Mouse (Mus musculus) MEL (cell line): Measurements from ENCODE around the gene Nup153. TPM values are rescaled to one million over a fixed set of nuclear protein-coding genes. Genes with fewer than 3 reads are reported as not detected.

Source experiments
- DNase-seq: peaks from one replicate; pipeline ENCODE4 v3.0.0; 2011; ENCODE audit warnings: low read depth, low spot score
- H3K27ac ChIP-seq: 2 replicates; pipeline ENCODE4 v1.5.1; 2012; ENCODE audit warnings: low read depth, mild to moderate bottlenecking, control low read depth, low read length, moderate library complexity; ENCODE audit not compliant: control insufficient read depth
- H3K27me3 ChIP-seq, 2 experiments: fragments of 150-350 bp in 1 of 2; sonication (generic) in 1 of 2; 2 replicates each; pipeline ENCODE4 v1.6.1; 2012; ENCODE audit warnings: low read length in 2 of 2, mild to moderate bottlenecking in 2 of 2, improper control_type of control experiment in 1 of 2, moderate library complexity in 1 of 2; ENCODE audit not compliant: insufficient read depth in 2 of 2, control insufficient read depth in 1 of 2
- H3K36me3 ChIP-seq, 2 experiments: 2 replicates each; pipeline ENCODE4 v1.6.1; 2012 to 2014; ENCODE audit warnings: low read length in 2 of 2, improper control_type of control experiment in 1 of 2, inconsistent platforms in 1 of 2, mild to moderate bottlenecking in 1 of 2; ENCODE audit not compliant: insufficient read depth in 2 of 2, control insufficient read depth in 1 of 2
- H3K4me1 ChIP-seq, 2 experiments: fragments of 150-350 bp in 1 of 2; sonication (generic) in 1 of 2; 2 replicates each; pipeline ENCODE4 v1.6.1; 2012; ENCODE audit warnings: low read length in 2 of 2, improper control_type of control experiment in 1 of 2, mild to moderate bottlenecking in 1 of 2; ENCODE audit not compliant: insufficient read depth in 2 of 2, control insufficient read depth in 1 of 2
- H3K4me3 ChIP-seq, 2 experiments: fragments of 150-350 bp in 1 of 2; sonication (generic) in 1 of 2; 2 replicates each; pipeline ENCODE4 v1.5.1; 2012; ENCODE audit warnings: low read depth in 2 of 2, low read length in 2 of 2, mild to moderate bottlenecking in 2 of 2, moderate library complexity in 2 of 2, control low read depth in 1 of 2, improper control_type of control experiment in 1 of 2; ENCODE audit not compliant: control insufficient read depth in 1 of 2, insufficient read depth in 1 of 2
- H3K79me2 ChIP-seq: 2 replicates; pipeline ENCODE4 v1.6.1; 2012; ENCODE audit warnings: mild to moderate bottlenecking, low read length, moderate library complexity; ENCODE audit not compliant: control insufficient read depth, poor library complexity, insufficient read depth
- H3K9ac ChIP-seq: 2 replicates; pipeline ENCODE4 v1.6.1; 2012; ENCODE audit warnings: low read depth, mild to moderate bottlenecking, control low read depth, low read length, moderate library complexity; ENCODE audit not compliant: control insufficient read depth, poor library complexity, severe bottlenecking
- H3K9me3 ChIP-seq: fragments of 150-350 bp; sonication (generic); replicated peaks from 2 replicates; pipeline ENCODE4 v1.6.1; 2012; ENCODE audit warnings: mild to moderate bottlenecking, low read length, improper control_type of control experiment, moderate library complexity; ENCODE audit not compliant: insufficient read depth
- BHLHE40 ChIP-seq: IDR thresholded peaks from 2 replicates; pipeline ENCODE4 v1.6.1; 2012; ENCODE audit warnings: low read depth, mild to moderate bottlenecking, inconsistent platforms, low read length, improper control_type of control experiment, borderline replicate concordance
- CHD1 ChIP-seq: IDR thresholded peaks from 2 replicates; pipeline ENCODE4 v1.6.1; 2012; ENCODE audit warnings: low read depth, mild to moderate bottlenecking, inconsistent platforms, low read length, improper control_type of control experiment
- CHD2 ChIP-seq: IDR thresholded peaks from 2 replicates; pipeline ENCODE4 v1.6.1; 2011; ENCODE audit warnings: low read length, improper control_type of control experiment
- CTCF ChIP-seq, 3 experiments: IDR thresholded peaks in 2 of 3; conservative IDR thresholded peaks in 1 of 3; 2 replicates each; pipeline ENCODE4 v1.5.1; 2011 to 2012; ENCODE audit warnings: low read length in 3 of 3, low read depth in 2 of 3, mild to moderate bottlenecking in 2 of 3, improper control_type of control experiment in 1 of 3, inconsistent platforms in 1 of 3, mixed read lengths in 1 of 3, moderate library complexity in 1 of 3; ENCODE audit not compliant: control insufficient read depth in 1 of 3, insufficient read depth in 1 of 3, poor library complexity in 1 of 3, severe bottlenecking in 1 of 3
- E2F4 ChIP-seq: IDR thresholded peaks from 2 replicates; pipeline ENCODE4 v1.6.1; 2011; ENCODE audit warnings: low read depth, low read length, improper control_type of control experiment, borderline replicate concordance
- EP300 ChIP-seq, 2 experiments: IDR thresholded peaks; 2 replicates each; pipeline ENCODE4 v1.6.1; 2011; ENCODE audit warnings: improper control_type of control experiment in 2 of 2, low read length in 2 of 2, low read depth in 1 of 2, mild to moderate bottlenecking in 1 of 2
- GABPA ChIP-seq: IDR thresholded peaks from 2 replicates; pipeline ENCODE4 v1.6.1; 2012; ENCODE audit warnings: low read depth, mild to moderate bottlenecking, inconsistent platforms, low read length, improper control_type of control experiment, moderate library complexity
- GATA1 ChIP-seq: IDR thresholded peaks from 2 replicates; pipeline ENCODE4 v1.6.1; 2011; ENCODE audit warnings: low read depth, low read length, improper control_type of control experiment
- HCFC1 ChIP-seq: IDR thresholded peaks from 2 replicates; pipeline ENCODE4 v1.6.1; 2012; ENCODE audit warnings: low read depth, mild to moderate bottlenecking, inconsistent platforms, low read length, improper control_type of control experiment, moderate library complexity
- JUND ChIP-seq: IDR thresholded peaks from 2 replicates; pipeline ENCODE4 v1.6.1; 2011; ENCODE audit warnings: low read depth, mild to moderate bottlenecking, improper control_type of control experiment, low read length
- KAT2A ChIP-seq: conservative IDR thresholded peaks from 2 replicates; pipeline ENCODE4 v1.6.1; 2012; ENCODE audit warnings: low read depth, low read length, improper control_type of control experiment, inconsistent platforms
- MAFK ChIP-seq: IDR thresholded peaks from 2 replicates; pipeline ENCODE4 v1.6.1; 2011; ENCODE audit warnings: low read depth, mild to moderate bottlenecking, low read length, improper control_type of control experiment, borderline replicate concordance
- MAX ChIP-seq: IDR thresholded peaks from 2 replicates; pipeline ENCODE4 v1.6.1; 2011; ENCODE audit warnings: low read length, improper control_type of control experiment
- MAZ ChIP-seq: IDR thresholded peaks from 2 replicates; pipeline ENCODE4 v1.6.1; 2012; ENCODE audit warnings: low read depth, mild to moderate bottlenecking, inconsistent platforms, low read length, improper control_type of control experiment
- MEF2A ChIP-seq: IDR thresholded peaks from 2 replicates; pipeline ENCODE4 v1.6.1; 2014; ENCODE audit warnings: low read depth, mild to moderate bottlenecking, inconsistent platforms, low read length, improper control_type of control experiment; ENCODE audit not compliant: poor library complexity, insufficient replicate concordance, severe bottlenecking; ENCODE audit errors: extremely low read depth
- MXI1 ChIP-seq: IDR thresholded peaks from 2 replicates; pipeline ENCODE4 v1.6.1; 2011; ENCODE audit warnings: mild to moderate bottlenecking, low read depth, low read length, improper control_type of control experiment
- MYB ChIP-seq: IDR thresholded peaks from 2 replicates; pipeline ENCODE4 v1.6.1; 2011; ENCODE audit warnings: mild to moderate bottlenecking, low read depth, low read length, improper control_type of control experiment
- MYC ChIP-seq: IDR thresholded peaks from 2 replicates; pipeline ENCODE4 v1.6.1; 2011; ENCODE audit warnings: low read depth, mild to moderate bottlenecking, low read length, improper control_type of control experiment, moderate library complexity
- NELFE ChIP-seq: IDR thresholded peaks from 2 replicates; pipeline ENCODE4 v1.6.1; 2011; ENCODE audit warnings: low read depth, low read length, improper control_type of control experiment
- NRF1 ChIP-seq: IDR thresholded peaks from 2 replicates; pipeline ENCODE4 v1.6.1; 2014; ENCODE audit warnings: low read depth, mild to moderate bottlenecking, inconsistent platforms, low read length, improper control_type of control experiment, moderate library complexity; ENCODE audit not compliant: poor library complexity, insufficient read depth, severe bottlenecking
- RAD21 ChIP-seq: IDR thresholded peaks from 2 replicates; pipeline ENCODE4 v1.6.1; 2011; ENCODE audit warnings: mild to moderate bottlenecking, low read depth, low read length, improper control_type of control experiment
- RCOR1 ChIP-seq: IDR thresholded peaks from 2 replicates; pipeline ENCODE4 v1.6.1; 2012; ENCODE audit warnings: low read depth, mild to moderate bottlenecking, inconsistent platforms, low read length, improper control_type of control experiment
- SIN3A ChIP-seq: IDR thresholded peaks from 2 replicates; pipeline ENCODE4 v1.6.1; 2012; ENCODE audit warnings: low read length, improper control_type of control experiment, inconsistent platforms
- TAL1 ChIP-seq: IDR thresholded peaks from 2 replicates; pipeline ENCODE4 v1.6.1; 2012; ENCODE audit warnings: mild to moderate bottlenecking, inconsistent platforms, low read length, moderate library complexity, mixed read lengths
- USF1 ChIP-seq: IDR thresholded peaks from 2 replicates; pipeline ENCODE4 v1.6.1; 2014; ENCODE audit warnings: low read depth, mild to moderate bottlenecking, inconsistent platforms, low read length, improper control_type of control experiment, moderate library complexity
- ZC3H11A ChIP-seq: IDR thresholded peaks from 2 replicates; pipeline ENCODE4 v1.6.1; 2012; ENCODE audit warnings: low read depth, mild to moderate bottlenecking, inconsistent platforms, low read length, improper control_type of control experiment
- ZKSCAN1 ChIP-seq: IDR thresholded peaks from 2 replicates; pipeline ENCODE4 v1.6.1; 2012; ENCODE audit warnings: low read depth, mild to moderate bottlenecking, inconsistent platforms, low read length, improper control_type of control experiment, moderate library complexity
- ZMIZ1 ChIP-seq: IDR thresholded peaks from 2 replicates; pipeline ENCODE4 v1.6.1; 2012; ENCODE audit warnings: low read depth, mild to moderate bottlenecking, inconsistent platforms, low read length, improper control_type of control experiment, moderate library complexity
- polyA plus RNA-seq, 2 experiments: library from polyadenylated mRNA; stranded (reverse) in 1 of 2; unstranded in 1 of 2; fragments of >175 nt in 1 of 2; fragments of >200 nt in 1 of 2; gene quantifications; 2 replicates each; pipeline versions ENCODE4 v1.2.1 to v1.2.4; 2012; ENCODE audit warnings: low replicate concordance in 2 of 2, low read depth in 1 of 2; ENCODE audit not compliant: insufficient read length in 2 of 2, insufficient read depth in 1 of 2, missing spikeins in 1 of 2
- total RNA-seq: library from RNA; depleted of rRNA; stranded (reverse); fragments of 300-350 nt; gene quantifications from 2 replicates; pipeline ENCODE4 v1.2.3, GENCODE M21; 2012

Nup153 gene
- total and polyA plus RNA-seq, 3 experiments: 64.6 to 221 (median 82.8) TPM

- peaks cover 9% of the 10 kb centered on the region for H3K79me2 ChIP-seq
- TF ChIP-seq GABPA: no peak
- TF ChIP-seq JUND: no peak
- no peak; the same call in 1 of the 2 replicates for TF ChIP-seq RAD21
- TF ChIP-seq ZMIZ1: no peak
- no peak for TF ChIP-seq E2F4
- TF ChIP-seq ZC3H11A: no peak
- no peak for TF ChIP-seq MYC
- no peak for TF ChIP-seq NRF1
- 0 out of 2 replicates have a peak, but pooled peaks have one; percentile 17 for TF ChIP-seq BHLHE40
- TF ChIP-seq MYB: no peak
- no peak for TF ChIP-seq HCFC1
- TF ChIP-seq TAL1: no peak
- peak in 1 of 2 experiments; percentile 3; a peak in 1 of 4 replicates for TF ChIP-seq EP300 (IDR thresholded peaks at IDR 0.05; ENCODE audit: low read depth in 1 of 2, low read length in 2 of 2)
- no peak for TF ChIP-seq MEF2A
- no peak for TF ChIP-seq RCOR1
- TF ChIP-seq CTCF (IDR thresholded peaks at IDR 0.05 in 2 of 3, conservative IDR thresholded peaks at IDR 0.05 in 1 of 3; ENCODE audit: control insufficient read depth in 1 of 3, insufficient read depth in 1 of 3, low read depth in 2 of 3, low read length in 3 of 3, poor library complexity in 1 of 3, severe bottlenecking in 1 of 3): peak in 1 of 3 experiments; percentile 37; a peak in 2 of 6 replicates
- TF ChIP-seq SIN3A: peak; percentile 2; the same call in 1 of the 2 replicates
- TF ChIP-seq MAZ: no peak
- peak overlapping the region; percentile 93 for H3K9ac ChIP-seq
- peaks cover 0 to 4% of the 10 kb centered on the region in 2 experiments; a peak in 1 of 4 replicates for H3K27me3 ChIP-seq
- H3K9me3 ChIP-seq: no peaks in the 10 kb centered on the region
- no peak for DNase-seq
- H3K4me1 ChIP-seq: peaks cover 0 to 10% of the 10 kb centered on the region in 2 experiments
- H3K27ac ChIP-seq: peak overlapping the region; percentile 9; the same call in 1 of the 2 replicates
- H3K4me3 ChIP-seq: peak overlapping the region; percentile 56 to 64
- peaks cover 7 to 11% of the 10 kb centered on the region in 2 experiments for H3K36me3 ChIP-seq
These were observed 58.0 kb downstream of the Nup153 start for GRCm38 (mm10) chr13:46669620-46670271.

- peaks cover 0 to 4% of the 10 kb centered on the region in 2 experiments; a peak in 1 of 4 replicates for H3K27me3 ChIP-seq
- H3K9me3 ChIP-seq: no peaks in the 10 kb centered on the region
- peak within 1 kb of the TSS; percentile 56 to 64 for H3K4me3 ChIP-seq
- H3K27ac ChIP-seq: peak within 1 kb of the TSS; percentile 27
- DNase-seq: peak; percentile 94
- H3K79me2 ChIP-seq: peaks cover 9% of the 10 kb centered on the region
- peaks cover 5 to 11% of the 10 kb centered on the region in 2 experiments for H3K36me3 ChIP-seq
- peaks cover 0 to 10% of the 10 kb centered on the region in 2 experiments; a peak in 3 of 4 replicates for H3K4me1 ChIP-seq
- peak within 1 kb of the TSS; percentile 93 for H3K9ac ChIP-seq
- peak; percentile 72; the same call in 1 of the 2 replicates for TF ChIP-seq MXI1
- TF ChIP-seq MAX: no peak; the same call in none of the 2 replicates
- TF ChIP-seq CHD1: no peak
- peak; percentile 95 for TF ChIP-seq HCFC1
- no peak; the same call in 1 of the 2 replicates for TF ChIP-seq KAT2A
- TF ChIP-seq MAFK: no peak
- peak; percentile 74; the same call in 1 of the 2 replicates for TF ChIP-seq ZMIZ1
- peak; percentile 67 for TF ChIP-seq NELFE
- TF ChIP-seq USF1: no peak
- peak; percentile 100 for TF ChIP-seq MAZ
- TF ChIP-seq E2F4: no peak
- TF ChIP-seq ZC3H11A: no peak
- TF ChIP-seq CHD2: no peak
- no peak for TF ChIP-seq NRF1
- TF ChIP-seq BHLHE40: no peak
- TF ChIP-seq GATA1: no peak
- TF ChIP-seq ZKSCAN1: no peak
These were observed 58.6 kb downstream of the Nup153 start, which contains the start of gene Fam8a1 for GRCm38 (mm10) chr13:46669048-46669619. Gene Fam8a1 (plus strand): TSS chr13:46669522.
